Mouse (Mus musculus): Measurements from ENCODE around the gene Gfra1. TPM values are rescaled to one million over a fixed set of nuclear protein-coding genes. Genes with fewer than 3 reads are reported as not detected.

Gfra1 gene
- polyA plus RNA-seq, 1 experiment from 2014 or later, result 13.4 TPM

- DNase-seq (ENCODE audit: low spot score), result peak; percentile 70
- H3K27ac ChIP-seq (replicated peaks), result peak overlapping the region; percentile 72
- no peaks in the 10 kb centered on the region for H3K9me3 ChIP-seq
- under 1% methylated on average over 21 of the region's 21 CpGs for WGBS
- H3K27me3 ChIP-seq (replicated peaks; ENCODE audit: low read depth, poor library complexity, severe bottlenecking), result peaks cover 98% of the 10 kb centered on the region
- peaks cover 68% of the 10 kb centered on the region for H3K4me1 ChIP-seq
- H3K36me3 ChIP-seq (replicated peaks), result no peaks in the 10 kb centered on the region
- peak overlapping the region; percentile 67 for H3K4me3 ChIP-seq
Observed at GRCm38 (mm10) chr19:58455061-58455495, 631 bp downstream of the Gfra1 start.

GRCm38 (mm10) chr19:58454261-58455060, 1.2 kb downstream of the Gfra1 start:
- Histone ChIP-seq H3K4me3 (peak overlapping the region; percentile 67), H3K27ac (replicated peaks) (peak overlapping the region; percentile 72), H3K4me1 (peaks cover 65% of the 10 kb centered on the region), H3K36me3 (replicated peaks) (no peaks in the 10 kb centered on the region), H3K27me3 (replicated peaks; ENCODE audit: low read depth, poor library complexity, severe bottlenecking) (peaks cover 96% of the 10 kb centered on the region), H3K9me3 (no peaks in the 10 kb centered on the region)
- WGBS, result under 1% methylated on average over 61 of the region's 61 CpGs
- DNase-seq (ENCODE audit: low spot score), result peak; percentile 70

GRCm38 (mm10) chr19:58453581-58453980, 2.1 kb downstream of the Gfra1 start:
- Histone ChIP-seq H3K27ac (replicated peaks) (peak overlapping the region; percentile 61), H3K27me3 (replicated peaks; ENCODE audit: low read depth, poor library complexity, severe bottlenecking) (peaks cover 87% of the 10 kb centered on the region), H3K36me3 (replicated peaks) (no peaks in the 10 kb centered on the region), H3K4me1 (peaks cover 65% of the 10 kb centered on the region), H3K9me3 (no peaks in the 10 kb centered on the region), H3K4me3 (peak overlapping the region; percentile 67)
- WGBS, result under 1% methylated on average over 22 of the region's 22 CpGs
- DNase-seq (ENCODE audit: low spot score), result peak; percentile 59

- H3K4me1 ChIP-seq, result peaks cover 65% of the 10 kb centered on the region
- no peaks in the 10 kb centered on the region for H3K36me3 ChIP-seq (replicated peaks)
- peak overlapping the region; percentile 61 for H3K27ac ChIP-seq (replicated peaks)
- 2% methylated on average over 20 of the region's 20 CpGs for WGBS
- H3K27me3 ChIP-seq (replicated peaks; ENCODE audit: low read depth, poor library complexity, severe bottlenecking), result peaks cover 82% of the 10 kb centered on the region
- H3K9me3 ChIP-seq, result no peaks in the 10 kb centered on the region
- peak; percentile 47 for DNase-seq (ENCODE audit: low spot score)
- peak overlapping the region; percentile 67 for H3K4me3 ChIP-seq
Observed at GRCm38 (mm10) chr19:58452941-58453551, 2.7 kb downstream of the Gfra1 start.

- peaks cover 65% of the 10 kb centered on the region for H3K4me1 ChIP-seq
- 0 out of 2 replicates have a peak overlapping the region, but pooled peaks have one; percentile 67 for H3K4me3 ChIP-seq
- no peaks in the 10 kb centered on the region for H3K36me3 ChIP-seq (replicated peaks)
- H3K27ac ChIP-seq (replicated peaks), result no peak overlapping the region
- H3K9me3 ChIP-seq, result no peaks in the 10 kb centered on the region
- H3K27me3 ChIP-seq (replicated peaks; ENCODE audit: low read depth, poor library complexity, severe bottlenecking), result peaks cover 75% of the 10 kb centered on the region
- WGBS, result 45% methylated on average over 8 of the region's 8 CpGs
- DNase-seq (ENCODE audit: low spot score), result peak; percentile 38
Observed at GRCm38 (mm10) chr19:58452178-58452819, 3.4 kb downstream of the Gfra1 start.

GRCm38 (mm10) chr19:58451323-58451722, 4.4 kb downstream of the Gfra1 start:
- peaks cover 67% of the 10 kb centered on the region for H3K27me3 ChIP-seq (replicated peaks; ENCODE audit: low read depth, poor library complexity, severe bottlenecking)
- H3K4me3 ChIP-seq, result no peak overlapping the region
- H3K9me3 ChIP-seq, result no peaks in the 10 kb centered on the region
- no peak for DNase-seq (ENCODE audit: low spot score)
- H3K36me3 ChIP-seq (replicated peaks), result no peaks in the 10 kb centered on the region
- WGBS, result 57% methylated on average over 6 of the region's 6 CpGs
- H3K4me1 ChIP-seq, result peaks cover 58% of the 10 kb centered on the region
- no peak overlapping the region for H3K27ac ChIP-seq (replicated peaks)

- Histone ChIP-seq H3K4me3 (no peak overlapping the region), H3K36me3 (replicated peaks) (no peaks in the 10 kb centered on the region), H3K4me1 (peaks cover 52% of the 10 kb centered on the region), H3K27me3 (replicated peaks; ENCODE audit: low read depth, poor library complexity, severe bottlenecking) (peaks cover 61% of the 10 kb centered on the region), H3K27ac (replicated peaks) (no peak overlapping the region), H3K9me3 (no peaks in the 10 kb centered on the region)
- 82% methylated on average over 5 of the region's 5 CpGs for WGBS
- DNase-seq (ENCODE audit: low spot score), result no peak
Observed at GRCm38 (mm10) chr19:58450716-58451115, 5.0 kb downstream of the Gfra1 start.

- no peak for DNase-seq (ENCODE audit: low spot score)
Observed at GRCm38 (mm10) chr19:58442785-58443732, 12.7 kb downstream of the Gfra1 start.

GRCm38 (mm10) chr19:58441785-58442184, 13.9 kb downstream of the Gfra1 start:
- no peak overlapping the region for H3K27ac ChIP-seq (replicated peaks)
- H3K36me3 ChIP-seq (replicated peaks), result no peaks in the 10 kb centered on the region
- H3K27me3 ChIP-seq (replicated peaks; ENCODE audit: low read depth, poor library complexity, severe bottlenecking), result peaks cover 7% of the 10 kb centered on the region; the same call in 1 of the 2 replicates
- H3K4me3 ChIP-seq, result no peak overlapping the region
- WGBS, result 71% methylated on average over 7 of the region's 7 CpGs
- no peak for DNase-seq (ENCODE audit: low spot score)
- no peaks in the 10 kb centered on the region for H3K9me3 ChIP-seq
- peaks cover 48% of the 10 kb centered on the region for H3K4me1 ChIP-seq

More at GRCm38 (mm10) chr19:58442785-58443732, 12.7 kb downstream of the Gfra1 start:
- Histone ChIP-seq H3K27me3 (replicated peaks; ENCODE audit: low read depth, poor library complexity, severe bottlenecking) (peaks cover 7% of the 10 kb centered on the region; the same call in 1 of the 2 replicates), H3K9me3 (no peaks in the 10 kb centered on the region), H3K4me1 (peaks cover 38% of the 10 kb centered on the region), H3K27ac (replicated peaks) (no peak overlapping the region), H3K4me3 (no peak overlapping the region), H3K36me3 (replicated peaks) (no peaks in the 10 kb centered on the region)
- 60% methylated on average over 10 of the region's 10 CpGs for WGBS

- 93% methylated on average over 7 of the region's 7 CpGs for WGBS
- H3K4me1 ChIP-seq, result peaks cover 48% of the 10 kb centered on the region
- DNase-seq (ENCODE audit: low spot score), result no peak
Observed at GRCm38 (mm10) chr19:58441246-58441645, 14.5 kb downstream of the Gfra1 start.

GRCm38 (mm10) chr19:58438762-58439161, 16.9 kb downstream of the Gfra1 start:
- 86% methylated on average over 4 of the region's 4 CpGs for WGBS
- no peak for DNase-seq (ENCODE audit: low spot score)

More at GRCm38 (mm10) chr19:58441246-58441645, 14.5 kb downstream of the Gfra1 start:
- Histone ChIP-seq H3K27me3 (replicated peaks; ENCODE audit: low read depth, poor library complexity, severe bottlenecking) (peaks cover 12% of the 10 kb centered on the region; the same call in 1 of the 2 replicates), H3K27ac (replicated peaks) (no peak overlapping the region), H3K4me3 (no peak overlapping the region), H3K36me3 (replicated peaks) (no peaks in the 10 kb centered on the region), H3K9me3 (no peaks in the 10 kb centered on the region)

More at GRCm38 (mm10) chr19:58438762-58439161, 16.9 kb downstream of the Gfra1 start:
- Histone ChIP-seq H3K4me3 (no peak overlapping the region), H3K27me3 (replicated peaks; ENCODE audit: low read depth, poor library complexity, severe bottlenecking) (0 out of 2 replicates have a peak, but pooled peaks cover 15% of the 10 kb centered on the region), H3K4me1 (peaks cover 37% of the 10 kb centered on the region), H3K36me3 (replicated peaks) (no peaks in the 10 kb centered on the region), H3K9me3 (no peaks in the 10 kb centered on the region), H3K27ac (replicated peaks) (no peak overlapping the region)
